Mouse (Mus musculus): ENCODE results near the gene Selenoo.

The Selenoo gene

GRCm38 (mm10) chr15:89076156-89076731, 12.6 kb upstream of the Selenoo start:
- peak; percentile 29 for DNase-seq (ENCODE audit: low spot score)

GRCm38 (mm10) chr15:89078208-89078836, 10.6 kb upstream of the Selenoo start:
- DNase-seq (ENCODE audit: low spot score), result peak; percentile 77

GRCm38 (mm10) chr15:89083906-89084305, 5.0 kb upstream of the Selenoo start:
- DNase-seq (ENCODE audit: low spot score), result no peak

- no peak for DNase-seq (ENCODE audit: low spot score)
These were observed 4.1 kb upstream of the Selenoo start for GRCm38 (mm10) chr15:89084826-89085225.

GRCm38 (mm10) chr15:89089248-89090051, 566 bp downstream of the Selenoo start:
- DNase-seq (ENCODE audit: low spot score), result no peak

- no peak for DNase-seq (ENCODE audit: low spot score)
These were observed 1.8 kb downstream of the Selenoo start for GRCm38 (mm10) chr15:89090662-89091061.

GRCm38 (mm10) chr15:89092181-89092580, 3.3 kb downstream of the Selenoo start:
- DNase-seq (ENCODE audit: low spot score), result no peak

- no peak for DNase-seq (ENCODE audit: low spot score)
These were observed 8.6 kb downstream of the Selenoo start for GRCm38 (mm10) chr15:89097450-89097849.

- DNase-seq (ENCODE audit: low spot score), result no peak
These were observed 9.7 kb downstream of the Selenoo start for GRCm38 (mm10) chr15:89098616-89099015.

GRCm38 (mm10) chr15:89100823-89101222, 11.9 kb downstream of the Selenoo start:
- DNase-seq (ENCODE audit: low spot score), result no peak

GRCm38 (mm10) chr15:89102646-89103045, 13.8 kb downstream of the Selenoo start:
- no peak for DNase-seq (ENCODE audit: low spot score)

GRCm38 (mm10) chr15:89103921-89104320, 15.0 kb downstream of the Selenoo start:
- no peak for DNase-seq (ENCODE audit: low spot score)

- no peak for DNase-seq (ENCODE audit: low spot score)
These were observed 15.5 kb downstream of the Selenoo start for GRCm38 (mm10) chr15:89104425-89104824.

GRCm38 (mm10) chr15:89106073-89106472, 17.2 kb downstream of the Selenoo start:
- DNase-seq (ENCODE audit: low spot score), result no peak

- no peak for DNase-seq (ENCODE audit: low spot score)
These were observed 18.1 kb downstream of the Selenoo start for GRCm38 (mm10) chr15:89106976-89107375.

- DNase-seq (ENCODE audit: low spot score), result no peak
These were observed 21.3 kb downstream of the Selenoo start for GRCm38 (mm10) chr15:89110147-89110546.

GRCm38 (mm10) chr15:89118007-89118406, 29.1 kb downstream of the Selenoo start:
- DNase-seq (ENCODE audit: low spot score), result no peak

- peak; percentile 94 for DNase-seq (ENCODE audit: low spot score)
These were observed 33.9 kb downstream of the Selenoo start, which contains the start of gene Tubgcp6 for GRCm38 (mm10) chr15:89122649-89123366. TSS of gene Tubgcp6 (minus strand) at chr15:89123112.

- no peak for DNase-seq (ENCODE audit: low spot score)
These were observed 34.7 kb downstream of the Selenoo start for GRCm38 (mm10) chr15:89123595-89123994.

GRCm38 (mm10) chr15:89124312-89124711, 35.4 kb downstream of the Selenoo start:
- no peak for DNase-seq (ENCODE audit: low spot score)

- no peak for DNase-seq (ENCODE audit: low spot score)
These were observed 36.5 kb downstream of the Selenoo start for GRCm38 (mm10) chr15:89125351-89125750.

- DNase-seq (ENCODE audit: low spot score), result no peak
These were observed 37.7 kb downstream of the Selenoo start for GRCm38 (mm10) chr15:89126622-89127021.

Measured in lung, postnatal 25 days (tissue).